Comparison of ENCODE assay signal across 13 mouse cellular contexts in genomic region chr2:168762411-168762815, GRCm38 (mm10). TPM values are rescaled to one million over a fixed set of nuclear protein-coding genes. Genes with fewer than 3 reads are reported as not detected.
DNase-seq lines count a peak whose midpoint lies in the region; ATAC-seq and TF ChIP-seq lines count a peak whose summit lies in the region.
"Had no signal": no experiment of that assay in that cellular context is flagged by ENCODE, and none has a peak within 500 bp of the region (broad histone marks: within the 10 kb centered on the region; RNA-seq: fewer than 3 reads in every experiment).

No protein-coding gene starts in this region.

- H3K9me3 ChIP-seq in lung, embryonic 14.5 days (ENCODE audit: low read depth, low read length): no peaks in the 10 kb centered on the region
- H3K9me3 ChIP-seq in lung, postnatal 0 days (ENCODE audit: low read length): no peaks in the 10 kb centered on the region
- H3K9me3 ChIP-seq in forebrain, embryonic 12.5 days: no peaks in the 10 kb centered on the region
- H3K9me3 ChIP-seq in limb, embryonic 13.5 days: no peaks in the 10 kb centered on the region
- no peaks in the 10 kb centered on the region for H3K9me3 ChIP-seq in stomach, embryonic 15.5 days
- H3K9me3 ChIP-seq: megakaryocyte, embryonic 14.5 days had no signal

- no peak for TF ChIP-seq EP300 in lung, postnatal 0 days (IDR thresholded peaks at IDR 0.05)

- no peak overlapping the region for H3K27ac ChIP-seq in lung, embryonic 14.5 days (ENCODE audit: low read depth)
- H3K27ac ChIP-seq in lung, postnatal 0 days (ENCODE audit: low read length): no peak overlapping the region
- H3K27ac ChIP-seq in forebrain, embryonic 12.5 days: peak overlapping the region; percentile 38; the same call in 1 of the 2 replicates
- H3K27ac ChIP-seq in limb, embryonic 13.5 days: no peak overlapping the region
- no peak overlapping the region for H3K27ac ChIP-seq in stomach, embryonic 15.5 days

- peaks cover 53% of the 10 kb centered on the region for H3K27me3 ChIP-seq in lung, embryonic 14.5 days (ENCODE audit: insufficient read depth, low read length)
- peaks cover 31% of the 10 kb centered on the region for H3K27me3 ChIP-seq in lung, postnatal 0 days (replicated peaks; ENCODE audit: insufficient read depth, low read length)
- peaks cover 33% of the 10 kb centered on the region for H3K27me3 ChIP-seq in forebrain, embryonic 12.5 days
- H3K27me3 ChIP-seq in limb, embryonic 13.5 days: peaks cover 57% of the 10 kb centered on the region
- H3K27me3 ChIP-seq in stomach, embryonic 15.5 days (replicated peaks): peaks cover 37% of the 10 kb centered on the region

- peak; percentile 45 for DNase-seq in lung, embryonic 14.5 days
- DNase-seq in lung, postnatal 0 days (ENCODE audit: low spot score): no peak
- DNase-seq in layer of hippocampus, adult 11-12 months (ENCODE audit: low spot score): no peak
- no peak for DNase-seq in left cerebral cortex, adult 9 months (ENCODE audit: low spot score in 2 of 2)
- DNase-seq in left cerebral cortex, adult 8-10 months (ENCODE audit: low spot score in 2 of 2): no peak
- DNase-seq: adrenal gland, postnatal 36 days; heart, adult 11 months; thymus, postnatal 4 days had no signal

- peak; percentile 12; the same call in 1 of the 2 replicates for ATAC-seq in lung, embryonic 14.5 days (ENCODE audit: insufficient read depth)
- ATAC-seq in lung, postnatal 0 days: no peak
- ATAC-seq in forebrain, embryonic 12.5 days (ENCODE audit: low FRiP score): no peak
- ATAC-seq in limb, embryonic 13.5 days (ENCODE audit: low FRiP score, low read depth): no peak
- ATAC-seq in stomach, embryonic 15.5 days (ENCODE audit: insufficient read depth, low FRiP score, low read depth): no peak

- peak overlapping the region; percentile 19; the same call in 1 of the 2 replicates for H3K4me2 ChIP-seq in lung, embryonic 14.5 days
- H3K4me2 ChIP-seq in lung, postnatal 0 days (replicated peaks; ENCODE audit: low read depth, low read length): no peak overlapping the region
- H3K4me2 ChIP-seq in forebrain, embryonic 12.5 days: peak overlapping the region; percentile 50
- H3K4me2 ChIP-seq in limb, embryonic 13.5 days (replicated peaks): peak overlapping the region; percentile 42; the same call in 1 of the 2 replicates
- H3K4me2 ChIP-seq in stomach, embryonic 15.5 days: 0 out of 2 replicates have a peak overlapping the region, but pooled peaks have one; percentile 4

- no peak overlapping the region for H3K9ac ChIP-seq in lung, embryonic 14.5 days
- no peak overlapping the region for H3K9ac ChIP-seq in lung, postnatal 0 days (replicated peaks; ENCODE audit: low read depth)
- H3K9ac ChIP-seq in forebrain, embryonic 12.5 days: peak overlapping the region; percentile 36
- no peak overlapping the region for H3K9ac ChIP-seq in limb, embryonic 13.5 days
- H3K9ac ChIP-seq in stomach, embryonic 15.5 days: no peak overlapping the region

- peaks cover 8% of the 10 kb centered on the region for H3K4me1 ChIP-seq in lung, embryonic 14.5 days (ENCODE audit: insufficient read depth)
- peaks cover 6% of the 10 kb centered on the region for H3K4me1 ChIP-seq in lung, postnatal 0 days (ENCODE audit: insufficient read depth, low read depth, low read length)
- H3K4me1 ChIP-seq in forebrain, embryonic 12.5 days: peaks cover 59% of the 10 kb centered on the region
- H3K4me1 ChIP-seq in limb, embryonic 13.5 days: peaks cover 30% of the 10 kb centered on the region
- H3K4me1 ChIP-seq in stomach, embryonic 15.5 days: peaks cover 24% of the 10 kb centered on the region
- H3K4me1 ChIP-seq: megakaryocyte, embryonic 14.5 days had no signal

- WGBS in lung, embryonic 14.5 days: 3% methylated on average over 12 of the region's 12 CpGs
- 3% methylated on average over 12 of the region's 12 CpGs for WGBS in lung, postnatal 0 days
- 0% methylated on average over 12 of the region's 12 CpGs for WGBS in forebrain, embryonic 12.5 days
- WGBS in limb, embryonic 13.5 days: 3% methylated on average over 12 of the region's 12 CpGs
- WGBS in stomach, embryonic 15.5 days: 5% methylated on average over 12 of the region's 12 CpGs

- no peak overlapping the region for H3K4me3 ChIP-seq in lung, embryonic 14.5 days (ENCODE audit: low read depth, low read length)
- no peak overlapping the region for H3K4me3 ChIP-seq in lung, postnatal 0 days (ENCODE audit: low read depth, low read length)
- H3K4me3 ChIP-seq in forebrain, embryonic 12.5 days (replicated peaks): peak overlapping the region; percentile 22
- no peak overlapping the region for H3K4me3 ChIP-seq in limb, embryonic 13.5 days
- H3K4me3 ChIP-seq in stomach, embryonic 15.5 days (replicated peaks): no peak overlapping the region
- H3K4me3 ChIP-seq: megakaryocyte, embryonic 14.5 days had no signal

- TF ChIP-seq CTCF in lung, embryonic 14.5 days (IDR thresholded peaks at IDR 0.05; ENCODE audit: low read depth): no peak
- no peak for TF ChIP-seq CTCF in lung, postnatal 0 days (IDR thresholded peaks at IDR 0.05)

- no peaks in the 10 kb centered on the region for H3K36me3 ChIP-seq in lung, embryonic 14.5 days (ENCODE audit: insufficient read depth)
- H3K36me3 ChIP-seq in lung, postnatal 0 days (ENCODE audit: insufficient read depth, low read length): no peaks in the 10 kb centered on the region
- no peaks in the 10 kb centered on the region for H3K36me3 ChIP-seq in forebrain, embryonic 12.5 days (replicated peaks)
- H3K36me3 ChIP-seq in limb, embryonic 13.5 days: no peaks in the 10 kb centered on the region
- no peaks in the 10 kb centered on the region for H3K36me3 ChIP-seq in stomach, embryonic 15.5 days
- H3K36me3 ChIP-seq: G1E had no signal

RNA-seq across cellular contexts. Expression of gene Sall4, which starts 5.3 kb away (rescaled TPM):
- 0.22 and 0.33 TPM in 2 replicates for polyA plus RNA-seq in lung, embryonic 14.5 days (2014; fragmentation: Nextera tagmentation; extraction: Ambion mirVana)
- not detected in 2 replicates for polyA plus RNA-seq in lung, postnatal 0 days (2015; fragmentation: Nextera tagmentation; extraction: Ambion mirVana)
- polyA plus RNA-seq in forebrain, embryonic 12.5 days (2016; fragmentation: Nextera tagmentation; extraction: Ambion mirVana): 4.6 and 6.9 TPM in 2 replicates
- polyA plus RNA-seq in limb, embryonic 13.5 days (2015; fragmentation: Nextera tagmentation; extraction: Ambion mirVana): 0.71 and 1.9 TPM in 2 replicates
- polyA plus RNA-seq in stomach, embryonic 15.5 days (2015; fragmentation: Nextera tagmentation; extraction: Ambion mirVana): 0.90 and 1.1 TPM in 2 replicates
- total RNA-seq in left cerebral cortex, adult 8-10 months (2022): under 1 TPM in 2 of 4 experiments, not detected in 2; 0.39 to 0.66 TPM
- total RNA-seq: adrenal gland, postnatal 36 days had no signal
- polyA plus RNA-seq: G1E had no signal

RNA-seq across cellular contexts. Expression of gene Atp9a, which starts 20.2 kb away (rescaled TPM):
- polyA plus RNA-seq in lung, embryonic 14.5 days (2014; fragmentation: Nextera tagmentation; extraction: Ambion mirVana): 9.5 and 9.6 TPM in 2 replicates
- 19.5 and 21.1 TPM in 2 replicates for polyA plus RNA-seq in lung, postnatal 0 days (2015; fragmentation: Nextera tagmentation; extraction: Ambion mirVana)
- 27.6 and 28.3 TPM in 2 replicates for polyA plus RNA-seq in forebrain, embryonic 12.5 days (2016; fragmentation: Nextera tagmentation; extraction: Ambion mirVana)
- 22.3 and 22.6 TPM in 2 replicates for polyA plus RNA-seq in limb, embryonic 13.5 days (2015; fragmentation: Nextera tagmentation; extraction: Ambion mirVana)
- polyA plus RNA-seq in stomach, embryonic 15.5 days (2015; fragmentation: Nextera tagmentation; extraction: Ambion mirVana): 22.6 and 24.3 TPM in 2 replicates
- 100 to 1,000 TPM; 400 to 416 (median 410) TPM for total RNA-seq in left cerebral cortex, adult 8-10 months (2022)
- total RNA-seq: G1E had no signal
- polyA plus RNA-seq: G1E had no signal
